Mouse (Mus musculus) left cerebral cortex, postnatal 14 days (tissue): ENCODE measurements around the gene Fancc. TPM values are rescaled to one million over a fixed set of nuclear protein-coding genes. Genes with fewer than 3 reads are reported as not detected.
"Not testable (repeated sequence)": the region's sequence is repeated elsewhere in the genome, so short reads cannot be mapped to it uniquely, and the experiment has no call there.

Experiments used
- DNase-seq, 2 experiments: peaks; one replicate each; pipeline ENCODE4 v3.0.0; 2021 to 2022; ENCODE audit warnings: low spot score in 2 of 2, mixed read lengths in 1 of 2
- intact Hi-C: fragments of 180-260 bp; cut with DNase I; formaldehyde crosslinking; loops from one replicate; pipeline ENCODE4 v1.15.1; 2025
- total RNA-seq, 2 experiments: library from RNA; stranded (reverse); gene quantifications; 2 replicates each; pipeline ENCODE4 v1.2.3; 2021

Fancc gene
- total RNA-seq, 2 experiments from 2014 or later, result 5.4 to 5.6 TPM

- no peak for DNase-seq
- intact Hi-C loops, result no loop called here
Measured at GRCm38 (mm10) chr13:63373460-63374166, 123.5 kb downstream of the Fancc start.

GRCm38 (mm10) chr13:63361755-63362154 lies 135.3 kb downstream of the Fancc start:
- DNase-seq, result no peak
- intact Hi-C loops, result loop anchor here (10.0 kb wide), 1 partner anchor 673 kb away; no protein-coding TSS in a partner anchor

- intact Hi-C loops, result loop anchor here (10.0 kb wide), 1 partner anchor 675 kb away; no protein-coding TSS in a partner anchor
- peak; percentile 18 to 84 for DNase-seq
Measured at GRCm38 (mm10) chr13:63360111-63360885, 136.8 kb downstream of the Fancc start.

- intact Hi-C loops, result no loop called here
- DNase-seq, result no peak
Measured at GRCm38 (mm10) chr13:63359393-63359792, 137.7 kb downstream of the Fancc start.

- intact Hi-C loops, result no loop called here
- DNase-seq, result peak; percentile 82 to 85
Measured at GRCm38 (mm10) chr13:63356558-63356957, 140.5 kb downstream of the Fancc start.

- intact Hi-C loops, result no loop called here
- no peak for DNase-seq
Measured at GRCm38 (mm10) chr13:63356101-63356500, 141.0 kb downstream of the Fancc start.

- intact Hi-C loops, result not testable (repeated sequence)
Measured at GRCm38 (mm10) chr13:63353312-63353711, 143.8 kb downstream of the Fancc start.

GRCm38 (mm10) chr13:63350076-63350475 lies 147.0 kb downstream of the Fancc start:
- no peak for DNase-seq
- intact Hi-C loops, result no loop called here

More at GRCm38 (mm10) chr13:63353312-63353711, 143.8 kb downstream of the Fancc start:
- not testable (repeated sequence) for DNase-seq

- intact Hi-C loops, result no loop called here
- DNase-seq, result no peak
Measured at GRCm38 (mm10) chr13:63347639-63348038, 149.4 kb downstream of the Fancc start.

- intact Hi-C loops, result no loop called here
- no peak for DNase-seq
Measured at GRCm38 (mm10) chr13:63345476-63346225, 151.4 kb downstream of the Fancc start.

GRCm38 (mm10) chr13:63344481-63344880 lies 152.6 kb downstream of the Fancc start:
- intact Hi-C loops, result no loop called here
- no peak for DNase-seq

- intact Hi-C loops, result no loop called here
- no peak for DNase-seq
Measured at GRCm38 (mm10) chr13:63342781-63343180, 154.3 kb downstream of the Fancc start.

GRCm38 (mm10) chr13:63339946-63340345 lies 157.1 kb downstream of the Fancc start:
- intact Hi-C loops, result no loop called here
- no peak for DNase-seq

GRCm38 (mm10) chr13:63337239-63337960 lies 159.7 kb downstream of the Fancc start:
- intact Hi-C loops, result no loop called here

GRCm38 (mm10) chr13:63336335-63336734 lies 160.7 kb downstream of the Fancc start:
- intact Hi-C loops, result no loop called here
- DNase-seq, result peak; percentile 49 to 55

More at GRCm38 (mm10) chr13:63337239-63337960, 159.7 kb downstream of the Fancc start:
- no peak for DNase-seq

- DNase-seq, result peak in 1 of 2 experiments; percentile 45
Measured at GRCm38 (mm10) chr13:63335421-63336134, 161.5 kb downstream of the Fancc start.

GRCm38 (mm10) chr13:63332576-63333300 lies 164.3 kb downstream of the Fancc start:
- intact Hi-C loops, result loop anchor here (2.0 to 5.0 kb wide), 2 partner anchors 90 to 414 kb away; no protein-coding TSS in a partner anchor
- peak; percentile 68 to 75 for DNase-seq

More at GRCm38 (mm10) chr13:63335421-63336134, 161.5 kb downstream of the Fancc start:
- intact Hi-C loops, result no loop called here

- peak; percentile 76 to 79 for DNase-seq
- intact Hi-C loops, result loop anchor here (2.0 to 5.0 kb wide), 2 partner anchors 89 to 285 kb away; no protein-coding TSS in a partner anchor
Measured at GRCm38 (mm10) chr13:63331379-63331778, 165.7 kb downstream of the Fancc start.
